Mouse (Mus musculus): ENCODE measurements around the gene Pbx3. TPM values are rescaled to one million over a fixed set of nuclear protein-coding genes. Genes with fewer than 3 reads are reported as not detected.

Pbx3 gene
- total RNA-seq, 2 experiments from 2014 or later: 94.9 to 108 TPM

- DNase-seq (ENCODE audit: low spot score in 2 of 2): no peak
Measured at GRCm38 (mm10) chr2:34148214-34148613, 224.7 kb downstream of the Pbx3 start.

GRCm38 (mm10) chr2:34147476-34147875 is 225.5 kb downstream of the Pbx3 start:
- DNase-seq (ENCODE audit: low spot score in 2 of 2): no peak

DNA sequence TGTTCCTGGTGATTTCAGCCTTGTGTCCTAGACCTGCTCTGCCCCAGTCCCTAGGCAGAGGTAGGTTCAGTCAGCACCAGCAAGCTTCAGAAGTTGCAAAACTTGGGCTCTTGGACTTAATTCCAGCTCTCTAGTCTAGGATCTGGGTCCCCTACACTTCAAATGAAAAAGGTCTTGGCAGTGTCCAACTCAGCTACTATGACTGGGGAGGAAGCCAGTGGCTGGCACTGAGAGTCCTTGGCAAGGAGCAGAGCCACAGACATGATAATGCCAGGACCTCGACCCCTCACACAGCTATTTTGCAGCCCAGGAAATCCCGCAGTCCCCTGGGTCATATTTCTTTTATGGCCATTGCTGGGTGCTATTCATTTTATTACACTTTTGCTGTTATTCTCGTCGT is 225.9 kb downstream of the Pbx3 start:
- no peak for DNase-seq (ENCODE audit: low spot score in 2 of 2)

DNA sequence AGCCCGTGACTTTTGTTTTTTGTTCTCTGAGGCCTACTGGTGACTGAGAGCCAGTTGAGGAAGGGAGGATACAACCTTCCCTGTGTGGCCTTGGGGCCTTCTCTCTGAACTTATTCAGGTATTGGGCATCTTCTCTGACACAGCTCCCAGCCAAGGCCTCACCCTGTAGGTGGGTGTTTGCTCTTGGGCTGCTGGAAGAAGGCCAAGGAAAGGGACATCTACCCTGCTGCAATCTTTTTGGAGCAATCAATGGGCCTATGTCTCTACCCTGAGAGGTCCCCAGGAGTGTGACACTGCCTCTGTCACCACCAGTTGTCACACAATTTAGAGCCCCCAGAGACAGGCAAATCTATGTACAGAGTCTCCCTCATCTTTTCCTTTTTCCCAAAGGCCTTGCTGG is 226.5 kb downstream of the Pbx3 start:
- no peak for DNase-seq (ENCODE audit: low spot score in 2 of 2)

GRCm38 (mm10) chr2:34139470-34140158 is 233.3 kb downstream of the Pbx3 start:
- DNase-seq (ENCODE audit: low spot score in 2 of 2): no peak

DNA sequence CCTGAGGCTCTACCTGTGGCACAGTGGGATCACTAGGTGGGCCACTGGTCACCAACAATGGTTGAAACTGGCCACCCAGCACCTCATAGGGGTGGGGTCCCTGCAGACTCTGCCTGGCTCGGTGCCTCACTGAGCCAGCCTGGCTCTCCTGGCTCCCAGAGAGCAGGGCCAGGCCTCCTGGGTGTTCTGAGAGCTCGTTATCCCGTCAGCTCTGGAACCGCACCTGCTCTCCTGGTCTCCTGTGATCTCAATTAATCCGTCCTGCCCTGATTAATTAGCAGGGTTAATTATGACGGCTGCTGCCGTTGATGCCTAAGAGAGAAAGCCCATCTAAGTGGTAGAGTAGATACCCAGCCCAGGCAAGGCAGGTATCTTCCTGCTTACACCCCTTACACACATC is 237.6 kb downstream of the Pbx3 start:
- no peak for DNase-seq (ENCODE audit: low spot score in 2 of 2)

- no peak for DNase-seq (ENCODE audit: low spot score in 2 of 2)
Measured at GRCm38 (mm10) chr2:34132751-34133150, 240.2 kb downstream of the Pbx3 start.

DNA sequence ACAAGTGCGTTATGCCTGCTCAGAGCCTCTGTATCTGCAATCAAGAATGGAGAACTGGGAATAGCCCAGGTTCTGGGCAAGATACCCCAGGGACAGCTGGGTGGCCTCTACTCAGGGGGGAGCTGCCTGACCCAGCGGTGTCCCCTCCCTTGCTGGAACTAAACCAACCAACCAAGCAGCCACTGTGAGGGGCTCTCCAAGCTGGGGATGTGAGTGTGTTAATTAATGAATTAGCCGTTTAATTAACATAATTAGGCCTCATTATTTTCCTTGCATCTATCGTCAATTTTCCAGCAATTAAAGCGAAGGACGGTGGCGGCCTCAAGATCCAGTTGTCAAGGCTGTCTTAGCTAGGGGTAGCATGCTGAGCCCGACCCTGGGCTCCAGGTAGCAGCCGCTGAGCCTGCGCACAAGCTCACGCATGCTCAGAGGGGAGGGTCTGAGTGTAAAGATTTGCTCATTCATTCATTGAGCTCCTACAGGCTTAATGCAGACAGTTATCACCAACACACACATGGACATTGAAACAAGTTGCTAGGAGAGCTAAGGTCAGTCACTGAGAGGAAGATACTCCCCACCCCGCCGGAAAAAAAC is 243.2 kb downstream of the Pbx3 start:
- no peak for DNase-seq (ENCODE audit: low spot score in 2 of 2)

DNA sequence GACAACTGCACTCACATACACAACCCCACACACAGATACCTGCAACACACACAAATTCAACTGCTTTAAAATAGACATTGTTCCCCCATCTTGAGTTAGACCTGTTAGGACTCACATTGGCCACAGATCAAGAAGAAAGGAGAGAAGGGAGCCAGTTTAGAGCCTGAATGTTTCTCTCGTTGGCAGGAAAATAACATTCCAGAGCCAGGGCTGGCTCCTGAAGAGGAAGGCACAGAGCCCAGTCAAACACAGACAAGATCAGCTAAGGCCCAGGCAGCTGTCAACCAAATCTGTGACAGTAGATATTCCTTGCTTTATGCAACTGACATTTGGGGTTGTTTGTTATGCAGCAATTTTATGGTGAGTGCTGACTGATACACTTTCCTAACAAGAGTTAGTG is 245.1 kb downstream of the Pbx3 start:
- no peak for DNase-seq (ENCODE audit: low spot score in 2 of 2)

DNA sequence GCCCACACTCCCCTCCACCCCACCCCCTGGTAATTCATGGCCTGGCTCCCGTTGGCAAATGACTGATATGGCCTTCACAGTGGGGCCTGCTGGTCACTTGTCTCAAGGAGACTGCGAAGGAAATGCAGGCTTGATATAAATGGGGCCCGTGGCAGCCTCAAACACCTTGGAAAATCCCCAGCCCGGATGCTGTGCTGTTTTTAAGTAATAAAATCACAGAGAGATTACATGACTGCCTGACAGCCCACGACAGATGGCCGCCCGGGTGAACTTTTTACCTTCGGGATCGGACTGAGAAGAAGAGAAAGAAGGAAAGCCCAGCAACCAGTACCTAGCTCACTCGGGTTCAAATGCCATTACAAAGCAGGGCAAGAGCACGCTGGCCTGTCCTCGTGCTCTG is 249.0 kb downstream of the Pbx3 start:
- DNase-seq (ENCODE audit: low spot score in 2 of 2): no peak

Other genes with a start within 250 kb of the Pbx3 start
- 10 to 100 TPM; 67.2 to 70.4 TPM for gene Mapkap1, start 33.6 kb upstream of the Pbx3 start, total RNA-seq (2021)